Comparison of ENCODE assay signal across 11 mouse cellular contexts in the genomic region with DNA sequence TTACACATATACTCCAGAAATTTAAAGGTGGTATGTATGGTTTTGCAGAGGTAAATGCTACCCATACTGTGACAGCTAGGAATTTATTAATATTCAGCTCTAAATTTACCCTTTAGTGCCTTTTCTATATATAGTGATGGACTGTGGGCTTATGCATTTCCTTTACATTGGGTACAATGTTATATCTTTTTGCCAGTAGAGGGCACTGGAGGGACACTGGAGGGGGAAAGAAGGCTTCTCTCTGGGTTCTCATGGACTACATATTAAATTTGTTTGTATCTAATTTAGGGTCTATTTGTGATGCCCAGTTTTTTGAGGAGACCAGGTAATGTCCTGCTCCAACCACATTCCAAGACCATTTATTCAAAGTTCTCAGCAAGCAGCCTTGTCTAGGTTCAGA.
DNase-seq lines count a peak whose midpoint lies in the region; ATAC-seq and TF ChIP-seq lines count a peak whose summit lies in the region.
"Had no signal": no experiment of that assay in that cellular context is flagged by ENCODE, and none has a peak within 500 bp of the region (broad histone marks: within the 10 kb centered on the region; RNA-seq: fewer than 3 reads in every experiment).

No protein-coding gene starts in this region.

- H3K27me3 ChIP-seq in E14TG2a.4 (ENCODE audit: insufficient read depth, low read length): no peaks in the 10 kb centered on the region
- H3K27me3 ChIP-seq: embryonic facial prominence, embryonic 13.5 days; limb, embryonic 13.5 days had no signal

- H3K36me3 ChIP-seq in E14TG2a.4 (ENCODE audit: insufficient read depth, low read length): no peaks in the 10 kb centered on the region
- H3K36me3 ChIP-seq: embryonic facial prominence, embryonic 13.5 days; heart, embryonic 10.5 days; limb, embryonic 13.5 days had no signal

- no peaks in the 10 kb centered on the region for H3K4me1 ChIP-seq in E14TG2a.4 (replicated peaks; ENCODE audit: low read depth, low read length)
- H3K4me1 ChIP-seq: embryonic facial prominence, embryonic 13.5 days; heart, embryonic 10.5 days; limb, embryonic 13.5 days had no signal

- TF ChIP-seq CTCF in E14TG2a.4 (conservative IDR thresholded peaks at IDR 0.05; ENCODE audit: low read length): peak; percentile 26

- no peak overlapping the region for H3K4me3 ChIP-seq in E14TG2a.4 (replicated peaks; ENCODE audit: low read length)
- H3K4me3 ChIP-seq: embryonic facial prominence, embryonic 13.5 days; heart, embryonic 10.5 days; limb, embryonic 13.5 days had no signal

- peak; percentile 6 for DNase-seq in kidney, adult 9 months
- no peak for DNase-seq in kidney, postnatal 14 days
- peak; percentile 34 for DNase-seq in NIH3T3 (ENCODE audit: low read depth)
- DNase-seq in hindlimb bud, embryonic 11.5 days (ENCODE audit: extremely low spot score, low read depth, low spot score): peak; percentile 5
- DNase-seq in urinary bladder, postnatal 10 days (ENCODE audit: low spot score): no peak
- DNase-seq: kidney, adult 18-20 months had no signal

- ATAC-seq in erythroblast, adult 5-6 weeks (replicated peaks; ENCODE audit: low FRiP score, poor library complexity, severe bottlenecking): no peak

- no peaks in the 10 kb centered on the region for H3K9me3 ChIP-seq in E14TG2a.4 (ENCODE audit: low read length)
- H3K9me3 ChIP-seq: embryonic facial prominence, embryonic 13.5 days; heart, embryonic 10.5 days; limb, embryonic 13.5 days had no signal

Comparison
In these comparisons a context has a peak if more than half of its experiments do, and no peak if none do; other contexts are left out.
1. DNase-seq: peak in kidney, adult 9 months (single experiment), NIH3T3 (single experiment) and hindlimb bud, embryonic 11.5 days (single experiment); none in kidney, postnatal 14 days (single experiment) and urinary bladder, postnatal 10 days (single experiment).